Mouse (Mus musculus) forelimb bud, embryonic 11.5 days (tissue): ENCODE measurements around the gene Gtf2ird1.

ENCODE experiments used
- DNase-seq: peaks from one replicate; pipeline ENCODE4 v3.0.0-alpha.2; 2012; ENCODE audit warnings: low read depth, low spot score

Gtf2ird1 gene

GRCm38 (mm10) chr5:134445208-134445831 lies 11.2 kb downstream of the Gtf2ird1 start:
- no peak for DNase-seq

GRCm38 (mm10) chr5:134444473-134444872 lies 12.0 kb downstream of the Gtf2ird1 start:
- no peak for DNase-seq

- DNase-seq: no peak
Observed at GRCm38 (mm10) chr5:134442066-134442465, 14.4 kb downstream of the Gtf2ird1 start.

- DNase-seq: no peak
Observed at GRCm38 (mm10) chr5:134441105-134441504, 15.4 kb downstream of the Gtf2ird1 start.

GRCm38 (mm10) chr5:134440098-134440497 lies 16.4 kb downstream of the Gtf2ird1 start:
- DNase-seq: no peak

GRCm38 (mm10) chr5:134439481-134439880 lies 17.0 kb downstream of the Gtf2ird1 start:
- DNase-seq: no peak

GRCm38 (mm10) chr5:134438676-134439425 lies 17.7 kb downstream of the Gtf2ird1 start:
- DNase-seq: no peak

- DNase-seq: no peak
Observed at GRCm38 (mm10) chr5:134437459-134437827, 19.1 kb downstream of the Gtf2ird1 start.

- DNase-seq: no peak
Observed at GRCm38 (mm10) chr5:134436782-134437458, 19.6 kb downstream of the Gtf2ird1 start.

- peak; percentile 26 for DNase-seq
Observed at GRCm38 (mm10) chr5:134435836-134436331, 20.6 kb downstream of the Gtf2ird1 start.

- DNase-seq: no peak
Observed at GRCm38 (mm10) chr5:134433137-134433536, 23.4 kb downstream of the Gtf2ird1 start.

- DNase-seq: no peak
Observed at GRCm38 (mm10) chr5:134430087-134430486, 26.4 kb downstream of the Gtf2ird1 start.

- DNase-seq: no peak
Observed at GRCm38 (mm10) chr5:134427664-134428063, 28.9 kb downstream of the Gtf2ird1 start.

- no peak for DNase-seq
Observed at GRCm38 (mm10) chr5:134425601-134426000, 30.9 kb downstream of the Gtf2ird1 start.

- DNase-seq: no peak
Observed at GRCm38 (mm10) chr5:134423930-134424329, 32.6 kb downstream of the Gtf2ird1 start.

GRCm38 (mm10) chr5:134423372-134423771 lies 33.1 kb downstream of the Gtf2ird1 start:
- DNase-seq: no peak

- DNase-seq: no peak
Observed at GRCm38 (mm10) chr5:134422265-134422925, 34.1 kb downstream of the Gtf2ird1 start.

- no peak for DNase-seq
Observed at GRCm38 (mm10) chr5:134421061-134421460, 35.5 kb downstream of the Gtf2ird1 start.

GRCm38 (mm10) chr5:134419700-134420099 lies 36.8 kb downstream of the Gtf2ird1 start:
- DNase-seq: no peak

GRCm38 (mm10) chr5:134418315-134419074 lies 38.0 kb downstream of the Gtf2ird1 start:
- DNase-seq: no peak

- DNase-seq: no peak
Observed at GRCm38 (mm10) chr5:134412341-134412740, 44.2 kb downstream of the Gtf2ird1 start.
